Mouse (Mus musculus): Measurements from ENCODE around the gene Il2ra. TPM values are rescaled to one million over a fixed set of nuclear protein-coding genes. Genes with fewer than 3 reads are reported as not detected.

Il2ra gene
- polyA plus RNA-seq, 1 experiment from 2014 or later, result 3.8 TPM

DNA sequence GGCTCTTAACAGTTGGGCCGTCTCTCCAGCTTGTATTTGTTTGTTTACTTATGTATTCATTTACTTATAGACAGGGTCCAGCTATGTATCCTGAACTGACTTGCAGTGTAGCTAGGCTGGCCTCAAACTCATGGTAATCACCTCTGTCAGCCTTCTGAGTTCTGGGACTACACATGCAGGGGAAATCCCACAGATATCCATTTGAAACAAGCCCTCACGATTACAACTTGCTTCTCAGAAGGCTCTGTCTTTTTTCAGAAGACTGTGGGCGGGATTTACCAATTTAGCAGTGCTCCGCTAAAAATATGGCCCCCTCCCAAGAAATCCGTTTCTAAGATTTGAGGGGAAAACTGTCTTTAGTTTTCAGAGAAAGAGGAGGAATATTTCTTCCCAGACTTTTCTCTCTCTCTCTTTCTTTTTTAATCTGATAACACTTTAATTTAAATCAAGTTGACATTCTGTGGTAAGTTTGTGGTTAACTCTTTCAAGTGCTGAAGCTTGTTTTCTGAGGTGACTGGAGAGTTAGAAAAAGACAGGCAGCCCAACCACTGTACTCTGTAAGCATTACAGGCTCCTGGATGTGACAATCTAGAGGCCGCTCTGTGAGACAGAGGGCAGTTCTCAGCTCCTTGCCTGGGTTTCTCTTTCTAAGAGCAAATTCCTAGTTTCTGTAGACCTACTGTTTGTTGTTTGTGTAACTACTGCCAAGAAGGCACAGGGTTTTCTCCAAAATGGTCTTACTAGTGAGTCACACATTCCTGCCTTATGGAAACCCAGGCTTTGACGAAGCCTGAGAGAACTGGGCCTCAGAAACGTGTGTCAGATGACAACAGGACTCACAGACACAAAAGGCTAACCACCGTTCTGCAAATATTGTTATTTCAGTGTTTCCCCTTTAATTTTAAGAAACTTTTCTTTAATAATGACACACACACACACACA, 12.7 kb downstream of the Il2ra start:
- no peaks in the 10 kb centered on the region for H3K27me3 ChIP-seq
- H3K36me3 ChIP-seq, result no peaks in the 10 kb centered on the region
- ATAC-seq (ENCODE audit: borderline replicate concordance, extremely low read depth, low FRiP score, low TSS enrichment), result no peak
- no peak overlapping the region for H3K27ac ChIP-seq
- no peak overlapping the region for H3K4me2 ChIP-seq
- H3K4me3 ChIP-seq, result no peak overlapping the region
- WGBS, result 51% methylated on average over 9 of the region's 9 CpGs
- no peak overlapping the region for H3K9ac ChIP-seq
- no peaks in the 10 kb centered on the region for H3K9me3 ChIP-seq
- no peaks in the 10 kb centered on the region for H3K4me1 ChIP-seq

GRCm38 (mm10) chr2:11657581-11657980, 15.0 kb downstream of the Il2ra start:
- WGBS, result 81% methylated on average over 2 of the region's 2 CpGs

GRCm38 (mm10) chr2:11659263-11659662, 16.7 kb downstream of the Il2ra start:
- H3K4me2 ChIP-seq, result no peak overlapping the region
- WGBS, result 17% methylated on average over 2 of the region's 2 CpGs
- no peak overlapping the region for H3K27ac ChIP-seq
- H3K27me3 ChIP-seq, result no peaks in the 10 kb centered on the region
- H3K36me3 ChIP-seq, result no peaks in the 10 kb centered on the region
- ATAC-seq (ENCODE audit: borderline replicate concordance, extremely low read depth, low FRiP score, low TSS enrichment), result no peak
- H3K4me1 ChIP-seq, result no peaks in the 10 kb centered on the region
- H3K9ac ChIP-seq, result no peak overlapping the region
- H3K9me3 ChIP-seq, result no peaks in the 10 kb centered on the region
- H3K4me3 ChIP-seq, result no peak overlapping the region

More at GRCm38 (mm10) chr2:11657581-11657980, 15.0 kb downstream of the Il2ra start:
- Histone ChIP-seq H3K9ac (no peak overlapping the region), H3K9me3 (no peaks in the 10 kb centered on the region), H3K36me3 (no peaks in the 10 kb centered on the region), H3K4me2 (no peak overlapping the region), H3K27me3 (no peaks in the 10 kb centered on the region), H3K4me3 (no peak overlapping the region), H3K27ac (no peak overlapping the region), H3K4me1 (no peaks in the 10 kb centered on the region)
- ATAC-seq (ENCODE audit: borderline replicate concordance, extremely low read depth, low FRiP score, low TSS enrichment), result no peak

- Histone ChIP-seq H3K4me1 (no peaks in the 10 kb centered on the region), H3K9ac (no peak overlapping the region), H3K4me3 (no peak overlapping the region), H3K27me3 (no peaks in the 10 kb centered on the region), H3K4me2 (no peak overlapping the region), H3K27ac (no peak overlapping the region), H3K9me3 (no peaks in the 10 kb centered on the region), H3K36me3 (no peaks in the 10 kb centered on the region)
- WGBS, result 72% methylated on average over 6 of the region's 6 CpGs
- no peak for ATAC-seq (ENCODE audit: borderline replicate concordance, extremely low read depth, low FRiP score, low TSS enrichment)
Observed at GRCm38 (mm10) chr2:11662143-11662906, 19.7 kb downstream of the Il2ra start.

- Histone ChIP-seq H3K27ac (no peak overlapping the region), H3K36me3 (no peaks in the 10 kb centered on the region), H3K4me2 (no peak overlapping the region), H3K27me3 (no peaks in the 10 kb centered on the region), H3K4me3 (no peak overlapping the region), H3K9ac (no peak overlapping the region), H3K4me1 (no peaks in the 10 kb centered on the region), H3K9me3 (no peaks in the 10 kb centered on the region)
- no peak for ATAC-seq (ENCODE audit: borderline replicate concordance, extremely low read depth, low FRiP score, low TSS enrichment)
- 81% methylated on average over 1 of the region's 1 CpGs for WGBS
Observed at GRCm38 (mm10) chr2:11662907-11663230, 20.3 kb downstream of the Il2ra start.

- Histone ChIP-seq H3K36me3 (no peaks in the 10 kb centered on the region), H3K27ac (no peak overlapping the region), H3K4me1 (no peaks in the 10 kb centered on the region), H3K9me3 (no peaks in the 10 kb centered on the region), H3K4me2 (peak overlapping the region; percentile 36), H3K27me3 (no peaks in the 10 kb centered on the region), H3K4me3 (no peak overlapping the region), H3K9ac (no peak overlapping the region)
- ATAC-seq (ENCODE audit: borderline replicate concordance, extremely low read depth, low FRiP score, low TSS enrichment), result peak; percentile 74
- 4% methylated on average over 10 of the region's 10 CpGs for WGBS
Observed at GRCm38 (mm10) chr2:11663961-11664360, 21.4 kb downstream of the Il2ra start.

- ATAC-seq (ENCODE audit: borderline replicate concordance, extremely low read depth, low FRiP score, low TSS enrichment), result no peak
- no peaks in the 10 kb centered on the region for H3K4me1 ChIP-seq
- H3K27ac ChIP-seq, result no peak overlapping the region
- peak overlapping the region; percentile 36 for H3K4me2 ChIP-seq
- H3K36me3 ChIP-seq, result no peaks in the 10 kb centered on the region
- no peaks in the 10 kb centered on the region for H3K9me3 ChIP-seq
- no peaks in the 10 kb centered on the region for H3K27me3 ChIP-seq
- WGBS, result 42% methylated on average over 6 of the region's 6 CpGs
- H3K4me3 ChIP-seq, result no peak overlapping the region
- no peak overlapping the region for H3K9ac ChIP-seq
Observed at GRCm38 (mm10) chr2:11664367-11664766, 21.8 kb downstream of the Il2ra start.

DNA sequence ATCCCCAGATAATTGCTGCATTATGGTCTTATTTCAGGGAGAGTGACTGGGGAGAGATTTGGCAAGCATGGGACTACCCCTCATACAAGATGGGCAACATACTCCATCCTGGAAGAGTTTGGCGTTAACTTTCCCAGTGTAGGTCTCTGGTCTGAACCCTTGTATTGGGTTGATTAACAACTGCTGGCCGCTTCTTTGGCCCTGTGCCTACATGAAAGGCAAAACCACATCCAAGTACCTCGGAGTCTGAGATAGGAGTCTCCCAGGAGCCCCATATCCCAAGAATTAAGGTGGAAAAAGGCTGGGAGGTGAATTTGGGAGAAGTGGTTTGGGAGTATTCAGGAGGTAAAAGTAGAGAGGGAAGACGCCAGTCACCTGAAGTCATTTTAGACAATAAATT, 22.2 kb downstream of the Il2ra start:
- H3K4me2 ChIP-seq, result no peak overlapping the region

DNA sequence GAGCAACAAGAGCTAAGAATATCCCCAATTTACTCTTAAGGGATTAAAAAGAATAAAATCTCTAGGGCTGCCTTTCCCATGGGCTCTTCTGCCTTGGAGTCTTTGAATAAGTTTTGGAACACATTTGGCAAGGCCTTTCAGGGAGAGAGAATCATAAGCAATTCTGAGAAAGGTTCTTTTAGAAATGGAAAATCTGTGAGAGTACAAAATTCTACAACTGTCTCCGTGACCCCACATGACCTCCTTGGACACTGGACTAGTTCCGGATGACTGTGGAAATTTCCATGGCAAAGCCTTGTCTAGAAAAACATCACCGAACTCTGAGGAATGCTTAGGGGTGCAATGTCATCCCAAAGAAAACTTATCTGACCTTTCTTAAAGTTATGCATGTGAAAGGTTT, 22.7 kb downstream of the Il2ra start:
- WGBS, result 89% methylated on average over 3 of the region's 3 CpGs
- no peak overlapping the region for H3K9ac ChIP-seq
- H3K4me1 ChIP-seq, result no peaks in the 10 kb centered on the region
- H3K36me3 ChIP-seq, result no peaks in the 10 kb centered on the region
- no peak for ATAC-seq (ENCODE audit: borderline replicate concordance, extremely low read depth, low FRiP score, low TSS enrichment)
- H3K4me3 ChIP-seq, result no peak overlapping the region
- no peak overlapping the region for H3K4me2 ChIP-seq
- H3K27ac ChIP-seq, result no peak overlapping the region
- no peaks in the 10 kb centered on the region for H3K27me3 ChIP-seq
- H3K9me3 ChIP-seq, result no peaks in the 10 kb centered on the region

More for the DNA sequence above, 22.2 kb downstream of the Il2ra start:
- ATAC-seq (ENCODE audit: borderline replicate concordance, extremely low read depth, low FRiP score, low TSS enrichment), result no peak
- no peak overlapping the region for H3K27ac ChIP-seq
- no peak overlapping the region for H3K9ac ChIP-seq
- no peaks in the 10 kb centered on the region for H3K9me3 ChIP-seq
- H3K27me3 ChIP-seq, result no peaks in the 10 kb centered on the region
- H3K36me3 ChIP-seq, result no peaks in the 10 kb centered on the region
- H3K4me1 ChIP-seq, result no peaks in the 10 kb centered on the region
- no peak overlapping the region for H3K4me3 ChIP-seq
- WGBS, result 72% methylated on average over 4 of the region's 4 CpGs

DNA sequence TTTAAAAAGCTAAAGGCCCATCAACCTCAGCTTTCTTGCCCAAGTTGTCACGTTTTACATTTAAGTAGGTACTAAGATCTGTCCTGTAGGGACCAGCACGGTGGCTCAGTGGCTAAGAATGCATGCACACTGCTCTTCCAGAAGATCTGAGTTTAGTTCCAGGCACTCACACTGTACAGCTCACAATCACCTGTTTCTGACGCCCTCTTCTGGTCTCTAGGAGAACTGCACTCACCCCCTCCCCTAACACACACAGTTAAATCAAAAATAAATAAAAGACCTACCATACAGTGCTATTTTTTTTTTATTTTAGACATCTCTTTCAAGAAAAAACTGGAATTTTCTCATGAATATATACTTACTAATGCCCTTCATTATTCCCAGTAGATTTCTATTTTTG, 29.5 kb downstream of the Il2ra start:
- Histone ChIP-seq H3K4me2 (no peak overlapping the region), H3K4me1 (no peaks in the 10 kb centered on the region), H3K27me3 (no peaks in the 10 kb centered on the region), H3K9me3 (no peaks in the 10 kb centered on the region), H3K4me3 (no peak overlapping the region), H3K9ac (no peak overlapping the region), H3K36me3 (no peaks in the 10 kb centered on the region), H3K27ac (no peak overlapping the region)
- WGBS, result 25% methylated on average over 3 of the region's 3 CpGs
- no peak for ATAC-seq (ENCODE audit: borderline replicate concordance, extremely low read depth, low FRiP score, low TSS enrichment)

GRCm38 (mm10) chr2:11679626-11680025, 37.0 kb downstream of the Il2ra start:
- Histone ChIP-seq H3K4me2 (no peak overlapping the region), H3K9ac (no peak overlapping the region), H3K27ac (no peak overlapping the region), H3K9me3 (no peaks in the 10 kb centered on the region), H3K36me3 (no peaks in the 10 kb centered on the region), H3K27me3 (no peaks in the 10 kb centered on the region), H3K4me1 (no peaks in the 10 kb centered on the region), H3K4me3 (no peak overlapping the region)
- ATAC-seq (ENCODE audit: borderline replicate concordance, extremely low read depth, low FRiP score, low TSS enrichment), result no peak
- 31% methylated on average over 7 of the region's 7 CpGs for WGBS

DNA sequence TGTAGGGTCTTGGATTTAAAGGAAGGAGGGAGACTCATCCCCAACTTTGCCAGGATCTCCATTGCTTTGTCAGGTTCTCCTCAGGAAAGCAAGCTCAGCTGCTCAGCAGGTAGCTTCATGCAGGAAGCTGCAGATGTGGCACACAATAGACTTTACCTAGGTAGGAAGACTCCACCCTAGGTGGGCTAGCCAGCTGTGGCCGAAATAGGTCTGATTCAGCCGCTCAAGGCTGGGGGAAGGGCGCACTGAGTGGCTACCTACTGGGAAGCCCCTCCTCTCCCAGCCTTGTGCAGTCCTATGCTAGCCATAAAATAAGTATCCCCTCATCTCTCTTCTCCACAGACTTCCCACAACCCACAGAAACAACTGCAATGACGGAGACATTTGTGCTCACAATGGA, 40.1 kb downstream of the Il2ra start:
- no peak overlapping the region for H3K9ac ChIP-seq
- H3K27me3 ChIP-seq, result no peaks in the 10 kb centered on the region; the same call in 1 of the 2 replicates
- H3K4me3 ChIP-seq, result no peak overlapping the region
- H3K36me3 ChIP-seq, result no peaks in the 10 kb centered on the region
- no peaks in the 10 kb centered on the region for H3K9me3 ChIP-seq
- H3K4me2 ChIP-seq, result no peak overlapping the region
- ATAC-seq (ENCODE audit: borderline replicate concordance, extremely low read depth, low FRiP score, low TSS enrichment), result no peak
- H3K4me1 ChIP-seq, result no peaks in the 10 kb centered on the region
- no peak overlapping the region for H3K27ac ChIP-seq
- 68% methylated on average over 4 of the region's 4 CpGs for WGBS

All from lung, embryonic 15.5 days (tissue).